Mouse (Mus musculus) kidney, adult 9 months (tissue): ENCODE data around the gene Trim17.

ENCODE experiments used
- DNase-seq: peaks from one replicate; pipeline ENCODE4 v3.0.0; 2022

The Trim17 gene

GRCm38 (mm10) chr11:58970831-58971530 lies 16.5 kb downstream of the Trim17 start:
- no peak for DNase-seq

GRCm38 (mm10) chr11:58971796-58972195 lies 17.3 kb downstream of the Trim17 start:
- DNase-seq = no peak

- DNase-seq = peak; percentile 61
Observed at GRCm38 (mm10) chr11:58974414-58974813, 19.9 kb downstream of the Trim17 start.

GRCm38 (mm10) chr11:58977150-58977549 lies 22.7 kb downstream of the Trim17 start:
- no peak for DNase-seq

- no peak for DNase-seq
Observed at GRCm38 (mm10) chr11:58977607-58978026, 23.1 kb downstream of the Trim17 start.

- peak; percentile 72 for DNase-seq
Observed at GRCm38 (mm10) chr11:58978027-58978705, 23.7 kb downstream of the Trim17 start, which contains the start of gene Trim11. TSS of gene Trim11 (plus strand) at chr11:58978093.

GRCm38 (mm10) chr11:58978706-58979030 lies 24.2 kb downstream of the Trim17 start:
- DNase-seq = peak; percentile 67

- peak; percentile 49 for DNase-seq
Observed at GRCm38 (mm10) chr11:58979183-58979582, 24.7 kb downstream of the Trim17 start.

GRCm38 (mm10) chr11:58979661-58980060 lies 25.2 kb downstream of the Trim17 start:
- peak; percentile 44 for DNase-seq

- peak; percentile 83 for DNase-seq
Observed at GRCm38 (mm10) chr11:58980381-58980990, 26.0 kb downstream of the Trim17 start.

GRCm38 (mm10) chr11:58981541-58982447 lies 27.3 kb downstream of the Trim17 start:
- peak; percentile 47 for DNase-seq

- no peak for DNase-seq
Observed at GRCm38 (mm10) chr11:58982471-58983097, 28.1 kb downstream of the Trim17 start.

GRCm38 (mm10) chr11:58983691-58984341 lies 29.3 kb downstream of the Trim17 start:
- no peak for DNase-seq

GRCm38 (mm10) chr11:58984657-58985056 lies 30.2 kb downstream of the Trim17 start:
- no peak for DNase-seq

GRCm38 (mm10) chr11:58985299-58985917 lies 30.9 kb downstream of the Trim17 start:
- DNase-seq = no peak

- DNase-seq = no peak
Observed at GRCm38 (mm10) chr11:58989166-58989565, 34.7 kb downstream of the Trim17 start.

GRCm38 (mm10) chr11:58990141-58990540 lies 35.7 kb downstream of the Trim17 start:
- no peak for DNase-seq

GRCm38 (mm10) chr11:58990794-58991193 lies 36.3 kb downstream of the Trim17 start:
- DNase-seq = no peak

- no peak for DNase-seq
Observed at GRCm38 (mm10) chr11:58991911-58992310, 37.4 kb downstream of the Trim17 start.

GRCm38 (mm10) chr11:58993091-58993670 lies 38.7 kb downstream of the Trim17 start:
- no peak for DNase-seq

- DNase-seq = peak; percentile 57
Observed at GRCm38 (mm10) chr11:58994337-58994826, 39.9 kb downstream of the Trim17 start.
